Mouse (Mus musculus) ovary, adult 18-20 months (tissue): ENCODE data around the gene Pfdn6.
"Not testable (repeated sequence)": the region's sequence is repeated elsewhere in the genome, so short reads cannot be mapped to it uniquely, and the experiment has no call there.

Experiments used
- DNase-seq: peaks from one replicate; pipeline ENCODE4 v3.0.0; 2022; ENCODE audit warnings: low spot score, mixed read lengths

Gene Pfdn6

GRCm38 (mm10) chr17:33940206-33940805 is at the start of gene Pfdn6, which contains the start of gene Wdr46:
Pfdn6 (minus strand) TSS chr17:33940343.
Wdr46 (plus strand) TSS chr17:33940660.
- DNase-seq: peak; percentile 71

- DNase-seq: not testable (repeated sequence)
Observed at GRCm38 (mm10) chr17:33982136-33982535, 42.0 kb upstream of the Pfdn6 start.

GRCm38 (mm10) chr17:33981192-33981909 is 41.2 kb upstream of the Pfdn6 start:
- peak; percentile 80 for DNase-seq

- DNase-seq: no peak
Observed at GRCm38 (mm10) chr17:33980181-33981035, 40.3 kb upstream of the Pfdn6 start.

GRCm38 (mm10) chr17:33979512-33980050 is 39.4 kb upstream of the Pfdn6 start:
- DNase-seq: no peak

- no peak for DNase-seq
Observed at GRCm38 (mm10) chr17:33978631-33979031, 38.5 kb upstream of the Pfdn6 start.

GRCm38 (mm10) chr17:33977861-33978557 is 37.9 kb upstream of the Pfdn6 start:
- no peak for DNase-seq

GRCm38 (mm10) chr17:33973572-33973971 is 33.4 kb upstream of the Pfdn6 start:
- DNase-seq: no peak

- DNase-seq: no peak
Observed at GRCm38 (mm10) chr17:33972691-33973090, 32.5 kb upstream of the Pfdn6 start.

GRCm38 (mm10) chr17:33969394-33969793 is 29.3 kb upstream of the Pfdn6 start:
- DNase-seq: no peak

GRCm38 (mm10) chr17:33968927-33969326 is 28.8 kb upstream of the Pfdn6 start:
- no peak for DNase-seq

- no peak for DNase-seq
Observed at GRCm38 (mm10) chr17:33968489-33968888, 28.3 kb upstream of the Pfdn6 start.

- no peak for DNase-seq
Observed at GRCm38 (mm10) chr17:33965846-33966550, 25.9 kb upstream of the Pfdn6 start.

GRCm38 (mm10) chr17:33965082-33965845 is 25.1 kb upstream of the Pfdn6 start:
- DNase-seq: no peak

- no peak for DNase-seq
Observed at GRCm38 (mm10) chr17:33962876-33963275, 22.7 kb upstream of the Pfdn6 start.

- DNase-seq: no peak
Observed at GRCm38 (mm10) chr17:33959948-33960347, 19.8 kb upstream of the Pfdn6 start.

GRCm38 (mm10) chr17:33959135-33959534 is 19.0 kb upstream of the Pfdn6 start:
- no peak for DNase-seq

- no peak for DNase-seq
Observed at GRCm38 (mm10) chr17:33958451-33958850, 18.3 kb upstream of the Pfdn6 start.

- DNase-seq: no peak
Observed at GRCm38 (mm10) chr17:33957493-33957892, 17.4 kb upstream of the Pfdn6 start.

GRCm38 (mm10) chr17:33956336-33956735 is 16.2 kb upstream of the Pfdn6 start:
- no peak for DNase-seq
